Mouse (Mus musculus) embryo, embryonic 11.5 days (tissue): ENCODE results near the gene Nudt14.

Experiments
- DNase-seq: peaks from one replicate; pipeline ENCODE4 v3.0.0-alpha.2; 2012; ENCODE audit warnings: low read depth, low spot score

Nudt14 gene

DNA sequence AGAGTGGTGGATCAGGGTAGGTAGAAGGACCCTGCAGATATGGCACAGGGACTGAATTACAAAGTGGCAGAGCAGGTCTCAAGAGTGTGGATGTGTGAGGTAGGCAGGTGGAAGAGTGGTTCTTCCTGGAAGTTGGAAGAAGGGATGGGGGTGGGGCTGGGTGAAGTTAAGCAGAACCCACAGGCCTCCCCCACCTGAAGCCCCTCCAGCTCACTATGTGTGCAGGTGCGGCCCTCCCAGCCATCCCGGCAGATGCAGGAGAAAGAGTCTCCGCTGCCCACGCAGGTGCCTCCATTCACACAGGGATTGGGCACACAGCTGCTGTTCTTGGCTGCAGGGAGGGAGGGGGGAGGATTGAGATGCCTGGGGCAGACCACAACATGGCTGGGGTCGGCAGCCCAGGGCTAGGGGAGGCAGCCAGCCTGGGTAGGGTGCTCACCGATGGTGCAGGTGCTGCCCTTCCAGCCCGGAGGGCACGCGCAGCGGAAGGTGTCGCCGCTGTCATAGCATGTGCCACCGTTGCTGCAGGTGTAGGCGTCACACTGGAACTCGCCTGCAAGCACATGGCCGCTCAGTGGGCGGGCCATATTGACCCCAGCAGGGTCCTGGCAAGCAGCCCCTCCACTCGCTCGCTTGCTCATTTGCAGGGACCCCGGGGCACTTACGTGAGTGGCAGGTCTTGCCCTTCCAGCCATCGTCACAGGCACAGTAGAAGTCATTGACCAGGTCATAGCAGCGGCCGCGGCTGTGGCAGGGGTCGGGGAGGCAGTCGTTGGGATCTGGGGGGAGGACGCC is 28.8 kb downstream of the Nudt14 start:
- DNase-seq: no peak

DNA sequence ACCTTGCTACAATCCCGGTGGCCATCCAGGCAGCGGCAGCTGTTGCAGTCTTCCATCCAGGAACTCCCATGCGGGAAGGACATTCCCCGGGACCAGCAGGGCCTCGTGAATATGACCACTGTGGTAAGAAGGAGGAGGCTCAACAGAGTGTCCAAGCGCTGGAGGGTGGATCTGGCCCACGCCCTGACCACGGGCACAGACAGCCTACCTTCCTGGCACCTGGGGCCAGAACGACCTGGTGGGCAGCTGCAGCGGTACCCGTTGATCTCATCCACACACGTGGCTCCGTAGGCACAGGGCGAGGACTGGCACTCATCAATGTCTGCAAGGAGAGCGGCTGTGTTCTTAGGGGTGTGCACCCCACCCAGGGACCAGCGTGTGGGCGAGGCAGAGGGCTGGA is 30.2 kb downstream of the Nudt14 start:
- DNase-seq: no peak

DNA sequence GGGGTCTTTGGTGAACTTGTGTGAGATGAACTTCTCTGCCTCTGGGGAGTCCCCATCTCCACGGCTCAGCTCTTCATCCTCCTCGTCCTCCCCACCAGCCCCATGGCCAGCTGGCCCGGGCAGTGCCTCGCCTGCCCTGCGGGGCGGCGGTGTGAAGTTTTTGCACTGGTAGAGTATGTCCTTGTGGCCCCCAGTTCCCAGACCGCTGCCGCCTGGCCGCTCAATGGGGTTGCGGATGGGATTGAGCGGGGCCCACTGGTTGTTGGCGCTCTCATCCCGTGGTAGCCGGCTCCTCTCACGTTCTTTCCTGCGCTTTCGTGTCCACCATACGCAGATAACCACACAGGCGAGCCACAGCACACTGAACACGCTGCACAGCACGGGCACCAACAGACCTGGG is 32.9 kb downstream of the Nudt14 start:
- no peak for DNase-seq

DNA sequence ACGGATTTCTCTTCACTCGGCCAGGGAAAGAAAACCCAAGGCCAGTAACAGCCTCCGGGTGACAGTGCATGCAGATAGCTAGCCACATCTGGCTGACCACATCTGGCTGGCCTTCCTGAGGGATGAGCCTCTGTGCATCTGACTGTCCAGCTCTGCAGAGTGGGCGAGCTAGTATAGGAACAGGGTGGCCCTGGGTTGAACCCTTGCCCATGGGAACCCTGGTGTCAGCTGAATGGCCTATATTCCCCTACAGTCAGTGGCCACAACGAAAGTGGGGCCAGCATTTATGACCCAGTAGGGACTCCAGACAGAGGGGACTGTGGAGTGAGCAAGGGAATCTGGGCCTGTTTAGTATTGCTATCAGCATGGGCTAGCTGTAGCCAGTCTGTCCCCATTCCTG is 36.9 kb downstream of the Nudt14 start:
- no peak for DNase-seq

DNA sequence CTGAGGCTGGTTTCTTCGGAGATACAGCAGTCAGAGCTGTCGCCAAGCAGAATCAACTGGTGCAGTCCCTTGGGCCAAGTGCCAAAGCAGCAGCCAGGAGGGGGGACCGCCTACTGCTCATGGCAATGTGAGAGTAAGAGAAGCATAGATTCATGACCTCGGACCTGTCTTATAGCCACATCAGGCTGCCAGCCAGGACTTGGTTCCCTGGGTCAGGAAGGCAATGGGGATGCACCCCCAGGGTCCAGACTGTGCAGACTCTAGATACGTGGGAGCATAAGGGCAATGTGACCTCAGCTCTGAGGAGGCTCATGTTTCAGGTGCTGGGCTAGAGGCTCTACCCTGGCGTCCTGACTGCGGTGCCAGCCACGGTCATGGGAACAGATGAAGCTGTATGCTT is 38.0 kb downstream of the Nudt14 start:
- no peak for DNase-seq

DNA sequence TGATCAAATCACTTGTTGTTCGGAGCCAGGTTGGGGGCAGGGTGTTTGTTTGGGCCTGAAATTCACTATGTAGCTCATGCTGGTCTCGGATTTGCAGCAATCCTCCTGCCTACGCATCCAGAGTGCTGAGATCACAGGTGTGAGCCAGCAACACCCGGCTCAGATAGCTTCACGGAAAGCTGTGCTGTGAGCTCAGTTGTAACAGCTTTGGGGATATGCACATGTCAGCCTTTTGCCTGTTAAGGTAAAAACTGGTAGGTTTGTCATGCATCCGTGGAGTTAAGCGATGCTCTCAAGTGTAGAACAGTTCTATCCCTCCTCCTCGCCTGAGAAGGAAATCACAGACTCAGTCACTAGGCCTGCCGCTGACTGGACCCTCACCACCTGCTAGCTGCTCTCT is 41.3 kb downstream of the Nudt14 start:
- no peak for DNase-seq

DNA sequence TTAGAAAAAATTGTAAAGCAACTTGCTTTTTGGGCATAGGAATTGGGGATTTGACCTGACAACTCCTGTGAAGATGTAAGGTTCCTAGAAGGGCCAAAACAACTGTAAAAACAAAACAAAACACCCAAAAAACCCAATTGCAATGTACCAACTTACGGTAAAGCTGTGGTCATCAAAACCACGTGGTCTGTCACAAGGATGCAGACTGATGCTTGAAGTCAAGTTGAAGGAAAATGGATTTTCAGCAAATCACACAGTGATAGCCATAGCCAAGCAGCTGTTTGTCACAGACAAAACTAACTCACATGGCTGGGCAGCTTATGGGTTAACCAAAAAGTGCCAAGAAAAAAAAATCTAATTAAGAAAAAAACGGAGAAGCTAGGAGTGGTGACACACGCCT is 43.0 kb downstream of the Nudt14 start:
- DNase-seq: no peak

DNA sequence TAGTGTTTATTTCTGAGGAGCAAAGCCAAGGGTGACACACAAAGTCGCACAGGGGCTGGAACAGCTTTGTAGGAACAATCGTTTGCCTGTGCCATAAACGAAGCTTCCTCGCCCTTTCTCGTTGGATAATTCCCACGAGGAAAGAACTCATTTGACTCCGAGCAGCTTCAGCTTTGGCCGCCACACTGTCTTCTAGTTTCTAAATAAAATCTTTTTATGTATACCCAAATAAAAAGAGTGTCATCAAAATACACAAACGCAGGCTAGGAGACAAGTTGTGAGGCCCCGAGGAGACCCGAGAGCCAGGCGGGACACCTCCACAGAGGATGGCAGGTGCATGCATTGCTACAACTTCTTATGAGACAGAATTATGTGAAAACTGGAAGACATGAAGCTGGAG is 43.6 kb downstream of the Nudt14 start:
- no peak for DNase-seq

DNA sequence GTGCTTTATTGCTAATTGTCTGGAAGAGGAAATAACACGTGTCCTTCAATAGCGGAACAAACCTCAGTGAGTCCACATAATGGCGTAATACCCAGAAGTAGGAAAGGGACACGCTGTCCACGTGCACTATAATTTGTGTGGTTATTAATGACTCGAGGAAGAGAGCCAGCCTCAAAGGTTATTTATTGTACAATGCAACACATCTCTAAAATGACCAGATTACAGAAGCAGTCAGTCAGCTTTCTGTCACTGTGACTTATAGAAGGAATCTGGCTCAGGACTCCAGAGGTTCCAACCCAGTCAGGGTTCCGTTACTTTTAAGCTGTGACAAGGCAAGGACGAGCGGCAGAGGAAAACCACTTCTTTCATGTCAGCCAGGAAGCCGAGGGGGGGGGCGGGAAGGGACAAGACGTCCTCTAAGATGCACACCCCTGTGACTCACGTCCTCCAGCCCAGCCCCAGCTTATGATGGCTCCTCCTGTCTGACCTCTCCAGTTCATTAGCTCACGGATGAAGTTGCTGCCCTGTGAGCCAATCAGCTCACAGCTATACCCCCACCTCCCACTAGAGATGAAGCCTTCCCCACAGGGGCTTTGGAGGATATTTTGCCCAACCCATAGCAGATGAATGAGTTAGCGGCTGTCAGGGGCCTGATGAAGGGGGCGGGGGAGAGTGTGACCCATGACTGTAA is 44.3 kb downstream of the Nudt14 start:
- no peak for DNase-seq

DNA sequence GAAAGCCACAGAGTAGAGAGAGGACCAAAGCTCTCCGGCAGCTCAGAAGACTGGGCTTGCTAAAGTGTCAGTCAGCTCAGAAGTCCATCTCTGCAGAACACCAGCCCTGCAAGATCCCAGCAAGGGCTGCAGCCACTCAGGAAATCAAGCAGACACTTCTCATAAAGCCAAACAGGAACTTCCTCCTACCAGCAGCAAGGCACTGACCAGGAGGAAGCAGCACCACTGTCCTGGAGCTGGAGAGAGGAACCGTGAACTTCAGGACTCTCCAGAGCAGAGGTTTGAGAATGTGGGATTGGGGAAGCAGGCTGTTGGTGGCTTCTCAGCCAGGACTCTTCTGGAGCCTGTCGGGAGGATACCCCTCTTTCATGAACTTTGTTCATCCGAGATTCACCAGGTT is 47.0 kb downstream of the Nudt14 start:
- DNase-seq: no peak

DNA sequence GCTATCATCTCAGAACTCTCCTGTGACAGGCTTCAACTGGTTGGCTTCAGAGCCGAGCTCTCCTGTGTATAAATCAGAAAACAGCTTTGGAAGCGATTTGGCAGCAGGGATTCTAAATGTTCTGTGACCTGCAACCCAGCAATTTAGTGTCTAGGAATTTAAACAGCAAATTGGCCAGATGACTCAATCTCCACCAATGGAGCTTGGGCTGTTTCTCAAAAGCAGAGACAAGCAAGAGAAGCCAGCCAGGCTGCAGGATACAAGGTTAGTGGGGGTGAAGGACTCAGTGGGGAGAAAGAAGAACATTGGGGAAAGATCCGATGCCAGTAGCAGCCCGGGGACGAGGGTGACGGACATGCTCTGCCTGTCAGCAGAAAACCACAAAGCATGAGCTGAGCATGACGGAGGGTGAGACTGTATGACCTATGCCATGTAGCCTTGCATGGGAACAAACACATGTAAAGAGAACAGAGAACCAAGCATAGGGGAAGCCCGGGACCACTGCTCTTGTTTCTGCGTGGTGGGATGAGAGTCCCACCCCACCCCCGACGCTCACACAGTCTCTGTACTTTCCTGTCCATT is 47.5 kb downstream of the Nudt14 start:
- DNase-seq: no peak

DNA sequence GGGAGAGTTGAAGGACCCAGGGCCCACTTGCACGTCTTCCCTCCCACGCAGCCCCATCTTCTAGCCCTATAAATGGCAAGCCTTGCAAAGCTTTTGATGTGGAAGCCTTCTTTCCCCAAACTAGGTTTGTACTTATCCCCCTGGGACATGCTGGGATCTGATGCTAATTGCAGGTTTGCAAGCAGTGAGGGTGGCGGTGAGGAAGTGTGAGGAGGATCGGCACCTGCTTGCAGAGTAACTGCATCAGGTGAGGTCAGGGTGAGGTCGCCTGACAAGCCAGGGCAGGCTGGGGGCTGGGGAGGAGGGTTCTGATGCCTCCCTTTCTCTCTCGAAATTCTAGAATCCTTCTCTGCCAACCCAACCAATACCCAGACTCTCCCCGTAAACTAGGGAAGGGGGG is 56.5 kb downstream of the Nudt14 start:
- DNase-seq: no peak
